Mouse (Mus musculus) telencephalon, adult 2 months (tissue): ENCODE results near the gene Il16.

Experiments
- DNase-seq: peaks from one replicate; pipeline ENCODE4 v3.0.0-alpha.2; 2011; ENCODE audit warnings: low read depth, low spot score

Gene Il16

GRCm38 (mm10) chr7:83745413-83746106 is at the start of gene Il16:
Il16 (minus strand) TSS chr7:83745726.
- DNase-seq: no peak

DNA sequence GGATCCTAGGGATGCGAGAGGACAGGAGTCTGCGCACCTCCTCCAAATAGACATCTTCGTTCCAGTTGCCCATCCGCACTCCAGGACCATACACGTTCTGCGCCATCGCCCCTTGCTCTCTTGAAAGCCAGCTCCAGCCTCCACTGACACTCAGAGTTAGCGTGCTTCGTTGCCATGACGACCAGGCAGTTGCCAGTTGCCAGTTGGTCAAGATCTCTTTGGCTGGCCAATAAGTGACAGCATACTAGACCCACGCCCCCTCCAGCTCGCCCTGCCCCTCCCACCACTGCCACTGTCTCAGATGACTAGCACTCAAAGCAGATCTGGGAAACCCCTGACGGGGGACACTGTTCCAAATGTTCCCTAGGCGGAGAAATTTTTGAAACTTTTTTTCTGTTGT is 49.2 kb upstream of the Il16 start, which contains the start of gene Cfap161:
Gene Cfap161 (minus strand): TSS at position 176 of the 400 bp plus-strand sequence.
- DNase-seq: no peak

- no peak for DNase-seq
Measured at GRCm38 (mm10) chr7:83794006-83794683, 48.6 kb upstream of the Il16 start.

DNA sequence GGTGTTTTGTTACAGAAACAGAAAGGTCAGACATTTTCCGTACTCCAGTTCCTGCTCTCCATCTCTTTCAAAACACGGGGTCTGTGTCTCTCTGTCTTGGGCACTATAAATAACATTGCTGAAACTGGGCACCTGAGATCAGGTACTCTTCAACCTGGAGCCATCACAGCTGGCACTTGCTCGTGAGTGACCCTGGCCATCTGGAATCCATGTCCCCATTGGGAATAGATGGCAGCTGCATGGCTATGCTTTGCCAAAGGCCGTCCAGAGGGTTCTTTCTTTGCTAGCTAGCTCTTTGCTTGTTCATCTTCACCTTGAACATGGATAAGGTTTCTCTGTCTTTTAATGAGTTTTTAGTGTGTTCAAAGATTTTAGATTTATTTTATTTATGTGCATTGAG is 35.4 kb upstream of the Il16 start:
- no peak for DNase-seq

DNA sequence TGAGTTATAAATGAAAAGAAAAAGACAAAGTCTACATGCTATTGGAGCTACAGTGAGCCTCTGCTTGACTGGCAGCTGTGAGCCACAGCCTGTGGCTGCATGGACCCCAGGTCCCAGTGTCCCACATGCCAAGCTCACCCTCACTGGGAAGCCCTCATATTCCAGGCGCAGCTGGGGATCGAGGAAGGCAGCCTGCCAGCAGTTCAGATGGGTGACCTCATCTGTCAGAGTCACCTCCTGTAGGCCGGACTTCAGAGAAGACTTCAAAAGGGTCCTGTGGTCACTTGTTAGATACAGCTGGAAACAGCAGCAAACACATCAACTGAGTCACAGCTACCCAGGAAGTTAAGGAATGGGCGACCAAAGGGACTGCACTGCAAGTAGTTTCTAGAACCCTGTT is 34.5 kb upstream of the Il16 start:
- no peak for DNase-seq

GRCm38 (mm10) chr7:83779028-83779427 is 33.5 kb upstream of the Il16 start:
- no peak for DNase-seq

DNA sequence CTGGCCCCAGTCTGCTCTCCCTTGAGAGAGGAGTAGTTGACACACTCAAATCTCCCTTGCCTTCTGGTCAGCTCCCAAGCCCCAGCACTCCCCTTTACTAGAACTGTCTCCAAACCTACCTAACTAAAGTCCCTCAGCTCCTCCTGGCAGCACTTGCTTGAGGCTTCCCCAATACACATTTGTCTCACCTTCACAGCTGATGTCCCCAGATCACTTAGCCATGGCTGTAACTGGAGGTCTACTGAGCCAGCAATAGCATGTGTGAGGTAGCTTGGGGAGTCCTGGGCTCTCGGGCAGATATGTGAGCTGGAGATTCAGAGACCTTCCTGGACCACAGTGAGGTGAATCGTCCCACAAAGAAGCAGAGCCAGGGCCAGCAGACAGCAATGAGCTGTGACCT is 33.0 kb upstream of the Il16 start:
- no peak for DNase-seq

- DNase-seq: no peak
Measured at GRCm38 (mm10) chr7:83774721-83775120, 29.2 kb upstream of the Il16 start.

DNA sequence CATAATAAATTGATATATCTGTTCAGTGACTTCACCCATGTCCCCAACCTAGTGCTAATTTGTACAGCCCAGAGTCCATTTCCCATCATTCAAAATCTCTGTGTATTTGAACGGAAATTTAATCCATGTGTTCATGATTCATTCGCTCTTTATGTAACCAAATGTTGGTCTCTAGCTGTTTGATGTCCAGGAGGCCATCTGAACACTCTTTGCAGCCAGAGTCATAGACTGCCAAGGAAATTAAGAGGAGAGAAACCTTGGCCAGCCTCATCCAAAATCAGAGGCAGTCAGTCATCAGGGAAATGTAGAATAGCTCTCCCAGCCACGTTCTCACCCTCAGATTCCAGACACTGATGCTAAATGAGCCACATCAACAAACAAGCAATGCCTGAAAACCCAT is 18.1 kb upstream of the Il16 start:
- DNase-seq: no peak

- DNase-seq: no peak
Measured at GRCm38 (mm10) chr7:83762336-83762735, 16.8 kb upstream of the Il16 start.

DNA sequence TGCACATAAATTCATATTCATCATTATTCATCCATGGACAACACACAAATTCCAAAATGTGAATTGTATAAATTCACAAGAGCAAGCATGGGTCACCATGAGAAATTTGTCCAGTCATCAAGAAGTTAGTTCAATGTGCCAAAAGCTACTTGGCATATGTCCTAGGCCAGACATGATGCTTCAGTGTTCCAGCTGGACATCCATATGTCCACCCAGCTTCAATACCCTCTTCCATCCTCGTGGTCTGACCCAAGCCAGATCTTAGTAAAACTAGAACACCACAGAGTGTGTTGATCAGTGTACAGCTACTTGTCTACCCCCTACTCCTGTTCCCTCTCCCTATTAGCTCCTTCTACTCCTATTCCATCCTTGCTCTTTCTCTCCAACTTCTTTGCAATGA is 5.5 kb upstream of the Il16 start:
- DNase-seq: no peak

GRCm38 (mm10) chr7:83748405-83748804 is 2.9 kb upstream of the Il16 start:
- no peak for DNase-seq

- DNase-seq: no peak
Measured at GRCm38 (mm10) chr7:83746107-83746687, 671 bp upstream of the Il16 start.

GRCm38 (mm10) chr7:83745065-83745412 is 487 bp downstream of the Il16 start:
- no peak for DNase-seq

- no peak for DNase-seq
Measured at GRCm38 (mm10) chr7:83744250-83744649, 1.3 kb downstream of the Il16 start.

- DNase-seq: no peak
Measured at GRCm38 (mm10) chr7:83742690-83743089, 2.8 kb downstream of the Il16 start.

- no peak for DNase-seq
Measured at GRCm38 (mm10) chr7:83742026-83742425, 3.5 kb downstream of the Il16 start.

DNA sequence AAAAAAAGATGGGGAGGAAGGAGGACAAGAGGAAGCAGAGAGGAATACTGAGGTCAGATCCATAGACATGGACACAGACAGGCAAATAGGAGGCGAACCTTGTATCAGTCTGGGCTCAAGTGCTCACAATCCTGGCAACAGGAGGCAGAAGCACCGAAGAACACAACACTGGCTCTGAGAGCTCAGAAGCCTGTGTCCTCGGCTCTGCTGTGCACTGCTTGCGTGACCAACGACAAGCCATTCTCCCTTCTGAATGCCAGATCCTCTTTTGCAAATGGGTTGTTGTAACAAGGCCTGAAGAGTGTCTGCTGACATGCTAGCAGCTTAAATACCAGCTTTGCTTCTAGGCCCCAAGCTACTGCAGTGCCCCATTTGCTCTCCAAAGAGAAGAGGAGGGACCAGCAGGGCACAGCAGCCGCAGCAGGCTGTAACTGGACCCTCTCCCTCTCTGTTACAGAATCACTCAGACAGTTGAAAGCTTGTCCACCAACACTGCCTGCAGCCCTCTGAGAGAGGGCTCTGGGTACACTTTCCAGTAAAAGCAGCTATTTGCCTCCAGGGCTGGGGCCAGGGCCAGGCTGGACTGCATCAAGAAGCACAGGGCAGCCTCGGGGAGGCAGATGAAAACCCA is 5.7 kb downstream of the Il16 start:
- no peak for DNase-seq

DNA sequence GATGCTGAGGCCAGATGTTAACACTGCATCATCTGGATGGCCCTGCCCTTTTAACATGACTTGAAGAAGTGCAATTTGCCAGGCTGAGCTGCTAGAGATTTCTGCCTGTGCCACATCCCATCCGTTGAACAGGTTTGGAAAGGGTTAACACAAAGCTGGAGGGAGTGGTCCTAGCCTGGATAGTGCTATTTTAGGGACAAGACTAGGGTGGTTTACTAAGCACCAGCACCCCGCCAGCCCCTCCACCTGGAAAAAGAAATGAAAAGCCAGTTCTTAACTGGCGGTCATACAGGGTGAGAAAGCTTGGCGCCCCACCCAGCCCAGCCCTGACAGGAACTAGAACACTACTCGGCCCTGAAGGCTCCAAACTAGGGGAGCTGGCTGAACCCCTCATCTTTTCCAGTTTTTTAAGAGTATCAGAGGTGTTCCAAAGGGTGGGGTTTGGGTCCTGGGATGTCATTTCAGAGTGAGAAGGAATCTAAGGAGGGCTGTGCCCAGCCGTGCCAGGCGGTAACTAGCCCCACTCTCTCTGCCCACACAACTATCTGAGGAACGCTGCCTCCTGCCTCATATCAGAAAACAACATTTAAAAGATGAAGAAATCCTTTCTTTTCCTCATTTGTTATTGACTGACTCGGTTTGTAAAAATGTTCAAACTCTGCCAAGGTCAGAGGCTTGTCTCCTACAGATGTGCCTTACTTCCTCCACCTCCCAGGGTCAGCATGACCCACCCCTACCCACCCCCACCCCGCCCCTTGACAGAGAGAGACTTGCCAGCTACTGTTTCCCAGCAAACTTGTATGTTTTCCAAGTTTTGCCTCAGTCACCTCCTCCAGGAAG is 6.7 kb downstream of the Il16 start:
- no peak for DNase-seq

GRCm38 (mm10) chr7:83737914-83738490 is 7.5 kb downstream of the Il16 start:
- DNase-seq: no peak

DNA sequence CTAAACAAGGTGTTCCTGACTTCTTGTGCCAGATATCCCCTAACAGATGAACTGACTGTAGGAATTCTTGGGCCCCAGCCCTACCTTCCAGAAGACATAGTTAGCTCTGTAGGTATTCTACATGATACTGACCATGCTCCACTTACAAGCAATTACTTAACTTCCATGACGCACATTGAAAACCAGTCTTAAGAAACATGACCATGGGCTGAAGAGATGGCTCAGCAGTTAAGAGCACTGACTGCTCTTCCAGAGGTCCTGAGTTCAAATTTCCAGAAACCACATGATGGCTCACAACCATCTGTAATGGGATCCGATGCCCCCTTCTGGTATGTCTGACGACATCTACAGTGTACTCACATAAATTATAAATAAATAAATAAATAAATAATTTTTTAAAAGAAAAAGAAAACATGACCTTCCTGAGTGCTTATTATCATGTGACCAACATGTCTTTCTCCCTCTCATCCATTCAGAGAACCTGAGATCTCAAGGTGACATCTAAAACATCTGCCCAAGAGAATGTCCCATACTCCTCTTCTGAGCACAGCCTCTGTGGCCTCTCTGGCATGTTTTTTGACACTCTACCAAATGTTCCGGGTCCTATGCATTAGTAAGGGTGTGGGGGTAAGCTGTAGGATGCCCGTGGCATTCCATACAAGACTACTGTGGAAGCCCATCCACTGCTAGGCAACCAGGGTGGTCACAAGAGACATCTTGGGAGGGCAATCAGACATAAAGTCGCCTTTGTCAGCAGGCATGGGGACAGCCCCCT is 9.0 kb downstream of the Il16 start:
- no peak for DNase-seq
